Mouse (Mus musculus): ENCODE measurements around the gene Timmdc1. TPM values are rescaled to one million over a fixed set of nuclear protein-coding genes. Genes with fewer than 3 reads are reported as not detected.

Gene Timmdc1
- polyA plus RNA-seq (2012; ENCODE audit: insufficient read depth, insufficient read length, missing spikeins) = 43.1 and 49.2 TPM in 2 replicates

DNA sequence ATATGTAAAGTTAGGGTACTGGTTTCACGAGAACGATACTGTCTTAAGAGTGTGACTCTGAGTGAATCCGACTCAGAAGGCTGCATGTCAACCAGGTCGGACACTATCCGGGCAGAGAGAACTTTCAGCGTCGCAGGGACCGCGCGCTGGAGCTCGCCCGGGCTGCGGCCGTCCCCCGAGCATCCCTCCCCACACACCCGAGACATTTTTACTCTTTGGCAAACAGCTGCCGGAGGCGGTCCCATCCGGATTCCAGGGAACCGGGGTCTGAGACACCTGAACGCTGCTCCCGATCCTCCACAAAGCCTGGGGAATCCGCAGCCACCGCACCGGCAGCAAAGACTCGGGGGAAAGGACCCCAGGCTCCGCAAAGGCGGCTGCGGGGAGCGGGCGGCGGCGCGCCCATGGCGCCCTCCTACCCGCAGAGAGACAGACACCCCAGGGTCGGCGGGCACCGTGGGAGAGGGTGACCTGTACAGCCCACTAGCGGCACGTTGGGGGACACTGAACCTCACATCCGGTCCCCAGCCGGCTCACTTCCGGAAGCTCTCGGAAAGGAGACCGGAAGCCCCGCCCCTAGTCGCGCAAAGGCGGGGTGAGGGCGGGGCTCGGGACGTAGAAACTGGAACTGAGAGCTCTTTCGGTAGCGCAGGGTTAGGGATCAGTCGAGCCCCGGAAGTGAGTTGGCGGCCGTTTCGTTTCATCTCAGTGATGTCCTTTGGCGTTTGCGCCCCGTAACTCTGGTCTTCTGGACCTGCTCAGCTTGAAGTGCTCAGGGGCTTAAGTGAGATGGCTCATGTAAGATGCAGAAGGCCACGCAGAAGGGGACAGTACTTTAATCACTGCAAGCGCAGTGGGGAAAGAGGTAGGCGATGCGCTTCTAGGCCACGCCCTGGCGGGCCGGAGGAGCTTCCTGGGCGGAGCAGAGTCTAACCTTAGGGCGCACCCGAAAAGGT, at the start of gene Timmdc1:
Gene Timmdc1 (minus strand): TSS at position 535 of the 956 bp plus-strand sequence.
- peaks cover 5% of the 10 kb centered on the region for H3K4me1 ChIP-seq (ENCODE audit: control insufficient read depth, insufficient read depth, insufficient read length, low read length)
- peak within 1 kb of the TSS; percentile 89 for H3K4me3 ChIP-seq (ENCODE audit: insufficient read depth, low read depth, low read length)
- peak within 1 kb of the TSS; percentile 97 for H3K27ac ChIP-seq (replicated peaks; ENCODE audit: low read depth, low read length)

DNA sequence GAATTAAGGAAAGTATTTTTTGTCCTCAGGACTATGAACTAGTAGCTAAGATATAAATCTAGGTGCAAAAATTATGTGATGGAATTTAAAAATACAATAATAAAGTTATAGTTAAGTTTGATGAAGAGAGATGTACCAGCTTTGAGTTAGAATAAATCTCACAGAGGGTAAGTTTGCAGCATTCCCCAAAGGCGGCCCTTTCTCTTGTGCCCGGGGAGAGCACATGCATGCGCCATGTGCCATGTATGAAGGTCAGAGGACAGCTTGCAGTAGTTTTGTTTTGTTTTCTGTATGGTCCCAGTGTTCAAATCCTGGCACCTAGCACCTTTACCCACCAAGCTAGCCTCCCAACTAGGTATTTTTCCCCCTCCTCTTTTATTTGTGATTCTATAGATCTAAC, 49.0 kb upstream of the Timmdc1 start:
- Histone ChIP-seq H3K4me1 (ENCODE audit: control insufficient read depth, insufficient read depth, insufficient read length, low read length) (no peaks in the 10 kb centered on the region), H3K27ac (replicated peaks; ENCODE audit: low read depth, low read length) (no peak overlapping the region), H3K4me3 (ENCODE audit: insufficient read depth, low read depth, low read length) (no peak overlapping the region)

DNA sequence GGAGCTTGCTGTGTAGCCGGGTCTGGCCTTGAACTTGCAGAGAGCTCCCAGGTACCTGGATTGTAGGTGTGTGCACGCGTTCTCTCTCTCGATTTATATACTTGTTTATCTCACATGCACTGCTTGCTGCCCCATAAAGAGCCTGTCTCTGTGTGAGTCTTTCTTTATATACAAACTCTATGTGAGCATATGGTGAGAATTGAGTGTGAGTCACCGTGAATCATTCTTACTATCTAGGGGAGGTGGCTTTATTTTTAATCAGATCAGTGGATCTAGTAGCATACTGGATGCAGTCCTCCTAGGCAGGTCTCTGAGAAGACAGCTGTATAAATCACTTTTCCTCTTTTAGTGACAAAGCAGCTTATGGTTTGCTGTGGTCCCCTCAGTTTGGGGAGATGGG, 45.7 kb upstream of the Timmdc1 start:
- H3K4me3 ChIP-seq (ENCODE audit: insufficient read depth, low read depth, low read length) = no peak overlapping the region
- no peaks in the 10 kb centered on the region; the same call in 1 of the 2 replicates for H3K4me1 ChIP-seq (ENCODE audit: control insufficient read depth, insufficient read depth, insufficient read length, low read length)
- no peak overlapping the region for H3K27ac ChIP-seq (replicated peaks; ENCODE audit: low read depth, low read length)

DNA sequence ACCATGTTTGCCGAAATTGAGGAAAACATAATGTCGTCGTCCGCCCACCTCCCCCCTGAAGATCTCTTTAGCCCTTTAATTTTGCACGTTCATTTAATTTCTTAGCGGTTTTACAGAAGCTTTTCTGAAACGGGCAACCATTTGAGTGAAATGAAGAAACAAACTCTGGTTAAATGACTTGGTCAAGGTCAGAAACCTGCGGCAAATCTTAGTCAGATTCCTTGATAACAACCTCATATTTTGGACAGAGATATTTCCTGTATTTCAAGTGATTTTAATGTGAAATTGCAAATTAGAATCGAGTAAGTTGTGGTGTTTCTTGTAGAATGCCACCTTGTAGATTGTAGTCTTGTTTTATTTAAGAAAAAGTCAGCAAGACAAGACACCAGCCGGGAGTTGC, 41.1 kb upstream of the Timmdc1 start:
- Histone ChIP-seq H3K4me3 (ENCODE audit: insufficient read depth, low read depth, low read length) (peak overlapping the region; percentile 87), H3K27ac (replicated peaks; ENCODE audit: low read depth, low read length) (no peak overlapping the region), H3K4me1 (ENCODE audit: control insufficient read depth, insufficient read depth, insufficient read length, low read length) (no peaks in the 10 kb centered on the region; the same call in 1 of the 2 replicates)

DNA sequence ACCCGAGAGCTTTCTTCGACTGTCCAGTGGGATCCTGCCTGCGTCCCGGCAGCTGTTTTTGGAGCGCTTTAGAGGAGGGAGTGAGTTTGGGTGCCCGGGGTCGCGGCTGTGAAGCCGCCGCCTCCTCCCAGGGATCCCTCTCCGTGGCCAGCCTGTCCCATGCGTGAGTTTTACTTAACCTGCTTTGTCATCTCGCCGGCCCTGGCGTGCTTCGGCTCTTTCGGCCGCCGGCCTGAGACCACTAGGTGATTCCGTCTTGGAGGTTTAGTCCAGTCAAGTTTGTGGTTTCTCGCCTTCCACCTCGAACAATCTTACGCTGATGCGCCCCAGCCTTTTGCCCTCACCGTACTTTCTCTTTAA, 40.5 kb upstream of the Timmdc1 start:
- Histone ChIP-seq H3K4me3 (ENCODE audit: insufficient read depth, low read depth, low read length) (peak overlapping the region; percentile 87), H3K4me1 (ENCODE audit: control insufficient read depth, insufficient read depth, insufficient read length, low read length) (no peaks in the 10 kb centered on the region; the same call in 1 of the 2 replicates), H3K27ac (replicated peaks; ENCODE audit: low read depth, low read length) (peak overlapping the region; percentile 62)

DNA sequence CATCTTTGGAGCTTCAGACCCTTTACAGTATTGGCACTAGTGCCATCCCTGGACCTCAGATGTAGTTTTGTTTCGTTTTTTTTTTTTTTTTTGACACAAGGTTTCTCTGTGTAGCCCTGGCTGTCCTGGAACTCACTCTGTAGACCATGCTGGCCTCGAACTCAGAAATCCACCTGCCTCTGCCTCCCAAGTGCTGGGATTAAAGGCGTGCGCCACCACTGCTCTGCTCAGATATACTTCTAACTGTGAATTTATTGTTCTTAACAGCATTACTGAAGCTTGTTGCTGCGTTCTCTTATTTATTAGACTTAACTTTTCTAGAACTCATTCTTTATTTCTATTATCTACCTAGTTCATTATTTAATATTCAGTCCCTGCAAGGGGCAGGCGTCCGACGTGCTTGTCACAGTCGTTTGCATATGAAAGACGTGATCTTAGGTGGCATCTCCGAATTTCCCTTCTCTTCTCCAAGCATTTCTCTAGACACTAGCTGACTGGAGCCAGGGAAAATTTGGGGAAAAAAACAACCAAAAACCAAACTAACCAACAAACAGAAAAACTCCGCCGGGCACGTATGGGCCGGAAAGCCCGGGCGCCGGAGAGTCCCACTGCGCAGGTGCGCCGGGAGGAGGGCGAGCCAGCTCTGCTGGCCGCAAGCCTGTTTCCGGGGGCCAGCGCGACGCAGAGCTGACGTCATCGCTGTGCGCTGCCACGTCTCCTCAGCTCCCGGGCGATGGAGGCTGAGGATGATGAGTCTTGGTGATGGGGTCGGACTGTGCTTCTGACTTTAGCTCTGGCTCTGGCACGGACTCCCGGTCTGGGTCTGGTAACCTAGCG, 39.9 kb upstream of the Timmdc1 start:
- peak overlapping the region; percentile 91 for H3K27ac ChIP-seq (replicated peaks; ENCODE audit: low read depth, low read length)
- peak overlapping the region; percentile 87 for H3K4me3 ChIP-seq (ENCODE audit: insufficient read depth, low read depth, low read length)

DNA sequence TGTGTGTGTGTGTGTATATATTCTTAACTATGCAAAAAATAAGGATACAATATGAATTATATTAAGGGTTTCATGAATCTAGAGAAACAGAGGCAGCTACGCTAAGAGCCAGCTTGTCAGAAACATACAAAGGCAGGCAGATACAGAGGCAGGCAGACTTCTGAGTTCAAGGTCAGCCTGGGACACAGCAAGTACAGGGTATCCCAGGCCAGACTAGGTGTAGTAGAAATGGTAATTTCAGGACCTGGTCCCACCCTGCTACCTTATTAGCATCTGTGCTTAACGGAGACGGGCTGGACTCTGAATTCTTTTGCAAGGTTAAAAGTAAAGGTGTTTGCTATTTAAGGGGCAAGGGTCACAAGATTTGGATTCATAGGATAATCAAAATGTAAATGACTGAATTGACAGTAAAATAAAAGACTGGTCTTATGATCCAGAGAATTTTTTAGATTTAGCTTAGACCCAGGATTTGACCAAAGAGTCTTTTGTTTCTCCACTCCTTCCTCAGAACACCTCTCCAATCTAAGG, 35.8 kb upstream of the Timmdc1 start, which contains the start of gene Tmem39a:
Gene Tmem39a (plus strand): TSS at position 478 of the 528 bp plus-strand sequence.
- no peak within 1 kb of the TSS for H3K27ac ChIP-seq (replicated peaks; ENCODE audit: low read depth, low read length)
- no peaks in the 10 kb centered on the region for H3K4me1 ChIP-seq (ENCODE audit: control insufficient read depth, insufficient read depth, insufficient read length, low read length)
- H3K4me3 ChIP-seq (ENCODE audit: insufficient read depth, low read depth, low read length) = no peak within 1 kb of the TSS

More for the DNA sequence above, 39.9 kb upstream of the Timmdc1 start:
- no peaks in the 10 kb centered on the region; the same call in 1 of the 2 replicates for H3K4me1 ChIP-seq (ENCODE audit: control insufficient read depth, insufficient read depth, insufficient read length, low read length)

DNA sequence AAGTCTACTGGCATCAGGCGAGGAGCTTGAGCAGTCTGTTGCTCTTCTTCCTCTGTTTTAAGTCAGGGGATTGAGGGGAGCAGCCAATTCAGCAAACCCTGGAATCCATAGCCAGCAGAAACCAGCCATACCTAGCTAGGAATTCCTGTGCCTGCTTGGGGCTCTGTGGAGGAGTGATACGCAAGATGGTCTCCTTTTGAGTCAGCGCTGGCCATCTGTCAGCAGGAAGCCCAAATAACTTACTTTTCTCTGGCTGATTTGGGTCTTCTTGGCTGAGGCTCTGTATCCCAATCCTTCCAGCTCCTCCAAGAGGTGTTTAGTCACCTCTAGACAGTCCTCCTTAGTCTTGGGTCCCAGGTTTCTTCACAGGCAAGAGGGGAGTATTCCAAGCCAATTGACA, 33.5 kb upstream of the Timmdc1 start:
- Histone ChIP-seq H3K4me3 (ENCODE audit: insufficient read depth, low read depth, low read length) (no peak overlapping the region), H3K4me1 (ENCODE audit: control insufficient read depth, insufficient read depth, insufficient read length, low read length) (no peaks in the 10 kb centered on the region), H3K27ac (replicated peaks; ENCODE audit: low read depth, low read length) (no peak overlapping the region)

DNA sequence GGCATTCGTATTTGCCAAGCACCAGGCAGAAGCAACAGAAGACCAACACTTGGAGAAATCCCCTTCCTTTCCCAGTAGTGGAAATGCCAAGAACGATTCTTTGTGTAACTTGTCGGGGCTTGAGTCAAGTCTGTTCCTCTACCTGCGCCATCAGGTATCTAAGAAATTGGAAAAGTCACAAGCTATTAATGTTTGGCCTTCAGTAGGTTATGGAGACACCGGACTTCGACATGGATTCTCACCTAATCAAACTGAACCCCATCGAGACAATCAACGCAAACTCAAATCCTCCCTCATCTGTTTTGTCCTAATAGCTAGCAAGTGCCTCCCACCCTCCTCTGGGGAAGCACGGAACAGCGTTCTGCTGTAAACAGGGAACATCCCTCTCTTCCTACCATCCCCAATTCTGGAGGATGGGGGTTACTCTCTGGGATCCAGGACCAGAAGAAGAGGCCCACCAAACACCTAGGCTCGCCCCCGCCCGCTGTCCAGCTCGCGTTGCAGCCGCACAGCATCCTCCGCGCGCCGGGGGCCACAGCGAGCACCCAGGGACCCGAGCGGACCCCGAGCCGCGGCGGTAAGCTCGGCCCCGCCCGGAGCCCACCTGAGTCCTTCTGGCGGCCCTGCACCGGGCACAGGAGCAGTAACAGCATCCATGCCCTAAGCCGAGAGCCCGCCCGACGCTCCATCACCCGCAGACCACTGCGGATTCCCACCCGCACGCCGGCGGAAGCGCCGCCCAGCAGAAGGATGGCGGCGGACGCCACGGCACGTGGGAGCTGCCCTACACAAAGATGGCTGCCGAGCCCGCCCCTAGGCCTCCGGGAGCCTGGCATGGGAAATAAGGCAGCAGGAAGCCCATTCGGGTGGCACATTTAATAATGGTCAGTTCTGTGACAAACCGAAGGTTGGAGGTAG, 27.3 kb upstream of the Timmdc1 start, which contains the start of gene Poglut1:
Gene Poglut1 (minus strand): TSS at position 780 of the 918 bp plus-strand sequence.
- no peak within 1 kb of the TSS for H3K27ac ChIP-seq (replicated peaks; ENCODE audit: low read depth, low read length)
- peak within 1 kb of the TSS; percentile 81 for H3K4me3 ChIP-seq (ENCODE audit: insufficient read depth, low read depth, low read length)

DNA sequence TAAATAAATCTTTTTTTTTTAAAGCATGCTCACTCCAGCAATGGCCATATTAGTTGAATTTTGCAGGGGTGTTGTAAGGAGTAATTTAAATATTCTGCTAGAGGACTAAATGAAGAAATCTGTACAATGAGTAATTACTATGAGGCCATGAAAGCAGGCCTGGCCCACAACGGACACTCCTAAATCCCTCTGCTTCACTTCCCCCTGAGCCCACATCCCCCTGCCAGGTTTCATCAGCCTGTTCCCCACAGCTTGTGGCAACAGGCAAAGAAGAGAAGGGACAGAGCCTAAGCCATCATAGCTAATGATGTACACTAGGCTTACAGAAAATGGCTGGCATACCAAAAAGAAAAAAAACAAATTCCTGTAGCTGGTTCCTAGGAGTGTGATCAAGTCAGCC, 25.5 kb upstream of the Timmdc1 start:
- H3K27ac ChIP-seq (replicated peaks; ENCODE audit: low read depth, low read length) = no peak overlapping the region
- no peak overlapping the region for H3K4me3 ChIP-seq (ENCODE audit: insufficient read depth, low read depth, low read length)
- H3K4me1 ChIP-seq (ENCODE audit: control insufficient read depth, insufficient read depth, insufficient read length, low read length) = peaks cover 3% of the 10 kb centered on the region; the same call in 1 of the 2 replicates

More for the DNA sequence above, 27.3 kb upstream of the Timmdc1 start, which contains the start of gene Poglut1:
- H3K4me1 ChIP-seq (ENCODE audit: control insufficient read depth, insufficient read depth, insufficient read length, low read length) = peaks cover 3% of the 10 kb centered on the region; the same call in 1 of the 2 replicates

DNA sequence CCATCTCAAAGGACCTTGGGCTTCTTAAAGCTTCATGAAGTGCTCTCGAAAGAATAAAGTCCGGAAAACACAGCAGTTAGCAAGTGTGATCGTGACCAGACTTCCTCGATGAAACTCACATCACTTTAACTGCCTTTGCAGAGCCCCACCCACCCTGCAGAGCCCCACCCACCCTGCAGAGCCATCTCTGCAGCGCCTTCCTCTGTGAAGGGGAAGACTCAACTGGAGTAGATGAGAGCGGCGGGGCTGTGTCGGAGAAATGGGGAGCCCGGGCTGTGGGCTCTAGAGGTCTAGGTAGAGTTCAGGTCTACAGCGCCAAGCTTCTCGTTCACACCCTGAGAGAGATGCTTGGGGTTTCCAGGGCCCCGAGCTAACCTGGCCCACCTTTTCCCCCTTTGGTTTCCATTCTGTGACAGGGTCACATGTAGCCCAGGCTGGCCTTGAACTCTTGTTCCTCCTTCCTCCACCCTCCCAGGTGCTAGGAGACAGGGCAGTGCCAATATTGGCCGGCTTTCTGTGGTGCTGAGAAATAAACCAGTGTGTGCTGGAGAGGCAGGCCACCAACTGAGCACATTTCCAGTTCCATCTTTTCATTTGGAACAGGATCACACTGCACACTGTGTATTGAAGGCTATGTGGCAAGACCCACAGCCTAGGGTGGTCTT, 16.4 kb upstream of the Timmdc1 start:
- H3K4me3 ChIP-seq (ENCODE audit: insufficient read depth, low read depth, low read length) = no peak overlapping the region
- H3K4me1 ChIP-seq (ENCODE audit: control insufficient read depth, insufficient read depth, insufficient read length, low read length) = no peaks in the 10 kb centered on the region
- no peak overlapping the region for H3K27ac ChIP-seq (replicated peaks; ENCODE audit: low read depth, low read length)

DNA sequence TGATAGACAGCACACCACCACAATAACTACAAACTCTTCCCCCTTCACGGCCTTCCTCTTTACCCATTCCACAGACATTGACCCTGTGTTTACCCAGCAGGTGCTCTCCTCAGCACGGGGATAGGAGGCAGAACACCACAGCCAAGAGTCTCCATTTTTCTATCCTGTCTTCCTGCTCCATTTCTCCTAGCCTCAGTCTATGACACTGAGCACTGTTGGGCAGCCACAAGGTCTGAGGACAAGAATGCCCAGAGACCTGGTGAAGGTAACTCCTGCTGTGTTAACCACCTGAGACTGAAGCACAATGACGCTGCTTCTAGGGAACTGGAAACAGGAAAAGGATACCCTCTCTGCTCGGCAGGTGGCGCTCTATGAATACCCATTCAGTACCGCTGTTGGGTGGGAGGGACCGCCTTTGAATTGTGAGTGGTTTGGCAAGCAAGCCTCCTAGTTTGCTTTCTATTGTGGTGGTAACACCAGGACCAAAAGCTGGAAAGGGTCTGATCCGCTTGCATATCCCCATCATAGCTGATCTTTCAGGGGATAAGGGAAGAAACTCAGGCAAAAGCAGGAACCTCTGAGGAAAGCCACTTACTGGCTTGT, 14.2 kb upstream of the Timmdc1 start:
- Histone ChIP-seq H3K4me3 (ENCODE audit: insufficient read depth, low read depth, low read length) (no peak overlapping the region), H3K4me1 (ENCODE audit: control insufficient read depth, insufficient read depth, insufficient read length, low read length) (no peaks in the 10 kb centered on the region)

DNA sequence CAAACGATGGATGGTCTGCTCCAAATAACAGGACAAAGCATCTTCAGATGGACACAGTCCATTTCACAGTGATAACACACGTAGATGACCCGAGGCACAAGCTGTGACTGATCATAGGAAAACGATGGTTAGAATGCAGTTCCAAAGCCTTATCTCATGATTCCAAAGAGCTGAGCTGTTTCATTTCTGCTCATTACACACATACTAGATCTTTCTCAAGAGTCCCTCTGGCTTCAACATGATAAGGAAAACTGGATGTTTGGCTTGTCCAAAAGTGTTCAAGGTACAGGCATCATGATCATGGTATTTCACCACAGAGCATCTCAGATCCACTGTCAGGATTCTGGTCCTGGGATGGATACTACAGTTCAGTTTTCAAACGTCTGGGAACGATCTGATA, 3.8 kb upstream of the Timmdc1 start:
- Histone ChIP-seq H3K4me1 (ENCODE audit: control insufficient read depth, insufficient read depth, insufficient read length, low read length) (peaks cover 5% of the 10 kb centered on the region), H3K4me3 (ENCODE audit: insufficient read depth, low read depth, low read length) (no peak overlapping the region), H3K27ac (replicated peaks; ENCODE audit: low read depth, low read length) (no peak overlapping the region)

More for the DNA sequence above, 14.2 kb upstream of the Timmdc1 start:
- H3K27ac ChIP-seq (replicated peaks; ENCODE audit: low read depth, low read length) = no peak overlapping the region
